Mouse (Mus musculus): Measurements from ENCODE around the gene Afap1.

- TF ChIP-seq CTCF (IDR thresholded peaks at IDR 0.05; ENCODE audit: low read depth, low read length): no peak
- no peak for TF ChIP-seq POLR2A (IDR thresholded peaks at IDR 0.05; ENCODE audit: insufficient read depth, low read length)
These were observed 81.1 kb downstream of the Afap1 start for GRCm38 (mm10) chr5:35974265-35974664.

All from ES-Bruce4 (cell line).